Mouse (Mus musculus) heart, postnatal 0 days (tissue): Measurements from ENCODE around the gene Smarce1. TPM values are rescaled to one million over a fixed set of nuclear protein-coding genes. Genes with fewer than 3 reads are reported as not detected.

Source experiments
- ATAC-seq: fragments of 200-750 bp; cut with Nextera tagmentation; 2 replicates; pipeline ENCODE4 v1.8.0; 2017; ENCODE audit warnings: low read depth, moderate number of reproducible peaks, moderate library complexity; ENCODE audit not compliant: insufficient read depth
- DNase-seq: peaks from one replicate; pipeline ENCODE4 v3.0.0-alpha.2; 2016; ENCODE audit warnings: low spot score
- H3K27ac ChIP-seq: fragments of 300-500 bp; sonication (generic); 2 replicates; pipeline ENCODE4 v1.5.1; 2014; ENCODE audit warnings: low read depth, mild to moderate bottlenecking
- H3K27me3 ChIP-seq: fragments of 300-500 bp; sonication (generic); 2 replicates; pipeline ENCODE4 v1.6.1; 2014; ENCODE audit warnings: low read length, mixed read lengths; ENCODE audit not compliant: control insufficient read depth, insufficient read depth
- H3K36me3 ChIP-seq: fragments of 300-500 bp; sonication (generic); replicated peaks from 2 replicates; pipeline ENCODE4 v1.6.1; 2014; ENCODE audit warnings: low read length, mixed read lengths; ENCODE audit not compliant: control insufficient read depth, insufficient read depth
- H3K4me1 ChIP-seq: fragments of 300-500 bp; sonication (generic); 2 replicates; pipeline ENCODE4 v1.6.1; 2014; ENCODE audit warnings: antibody characterized with exemption; ENCODE audit not compliant: control insufficient read depth, insufficient read depth
- H3K4me2 ChIP-seq: fragments of 300-500 bp; sonication (generic); 2 replicates; pipeline ENCODE4 v1.6.1; 2014; ENCODE audit warnings: low read depth, mild to moderate bottlenecking, low read length, moderate library complexity
- H3K4me3 ChIP-seq: fragments of 300-500 bp; sonication (generic); 2 replicates; pipeline ENCODE4 v1.5.1; 2014; ENCODE audit warnings: low read depth, low read length
- H3K9ac ChIP-seq: fragments of 300-500 bp; sonication (generic); replicated peaks from 2 replicates; pipeline ENCODE4 v1.6.1; 2014; ENCODE audit warnings: low read depth, low read length, mixed read lengths
- H3K9me3 ChIP-seq: fragments of 300-500 bp; sonication (generic); replicated peaks from 2 replicates; pipeline ENCODE4 v1.6.1; 2016; ENCODE audit warnings: low read length; ENCODE audit not compliant: control insufficient read depth
- CTCF ChIP-seq: IDR thresholded peaks from 2 replicates; pipeline ENCODE4 v1.5.1; 2016; ENCODE audit warnings: antibody characterized with exemption, control low read depth, low read depth
- EP300 ChIP-seq: IDR thresholded peaks from 2 replicates; pipeline ENCODE4 v1.6.1; 2016; ENCODE audit warnings: antibody characterized with exemption, low read depth
- WGBS: fragments of 180-500 bp; shearing (Covaris S2); extraction: QIAGEN DNeasy Blood & Tissue Kit; methylation state at CpG from one replicate; pipeline ENCODE4 v1.1.7; 2014; 5-methylcytosine and 5-hydroxymethylcytosine counted together
- polyA plus RNA-seq: library from polyadenylated mRNA; unstranded; fragments of >200 nt; fragmentation: Nextera tagmentation; extraction: Ambion mirVana; gene quantifications from 2 replicates; pipeline ENCODE4 v1.2.1, GENCODE M21; 2015
- total RNA-seq: library from RNA; depleted of rRNA; stranded (reverse); fragments of >200 nt; gene quantifications from 2 replicates; pipeline ENCODE4 v1.2.3, GENCODE M21; 2014; ENCODE audit warnings: low replicate concordance

The Smarce1 gene
- total and polyA plus RNA-seq, 2 experiments from 2014 or later: 96.9 to 126 TPM

DNA sequence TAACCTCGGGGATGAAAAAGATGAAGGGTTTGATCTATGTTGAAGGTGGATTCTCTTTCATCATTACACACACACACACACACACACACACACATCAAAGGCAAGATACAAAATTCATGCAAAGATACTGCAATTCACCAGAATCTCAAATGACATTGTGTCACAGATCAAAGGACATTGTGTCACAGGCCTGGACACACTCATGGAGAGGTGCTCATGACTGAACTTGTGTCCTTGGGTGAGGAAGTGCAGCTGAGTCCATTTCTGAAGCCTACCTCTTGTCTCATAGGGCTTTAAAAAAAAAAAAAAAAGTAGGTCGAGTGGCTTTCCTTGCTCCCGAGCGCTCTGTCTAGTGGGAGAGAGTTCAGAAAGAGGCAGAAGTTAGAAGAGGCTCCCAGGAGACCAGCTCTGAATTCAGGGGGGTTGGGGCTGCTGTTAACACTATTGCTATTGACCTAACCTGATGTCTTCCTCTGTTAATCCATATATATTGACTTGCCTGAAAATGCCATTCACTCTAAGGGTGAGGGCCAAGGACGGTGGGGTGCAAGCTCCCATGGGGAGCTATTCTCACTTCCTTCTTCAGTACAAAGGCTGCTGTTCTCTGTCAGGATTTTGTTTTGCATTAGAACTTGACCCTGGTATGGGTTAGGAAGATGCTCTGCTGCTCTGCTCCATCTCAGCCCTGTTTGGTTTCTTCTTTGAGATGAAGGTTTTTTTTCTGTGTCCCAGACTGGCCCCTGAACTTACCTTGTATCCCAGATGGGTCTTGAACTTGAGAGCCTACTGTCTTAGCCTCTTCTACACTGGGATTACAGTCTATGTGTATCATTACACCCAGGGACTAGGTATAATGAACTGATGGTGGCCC, 53.5 kb downstream of the Smarce1 start:
- no peak for TF ChIP-seq CTCF
- ATAC-seq (no peak), DNase-seq (no peak)

DNA sequence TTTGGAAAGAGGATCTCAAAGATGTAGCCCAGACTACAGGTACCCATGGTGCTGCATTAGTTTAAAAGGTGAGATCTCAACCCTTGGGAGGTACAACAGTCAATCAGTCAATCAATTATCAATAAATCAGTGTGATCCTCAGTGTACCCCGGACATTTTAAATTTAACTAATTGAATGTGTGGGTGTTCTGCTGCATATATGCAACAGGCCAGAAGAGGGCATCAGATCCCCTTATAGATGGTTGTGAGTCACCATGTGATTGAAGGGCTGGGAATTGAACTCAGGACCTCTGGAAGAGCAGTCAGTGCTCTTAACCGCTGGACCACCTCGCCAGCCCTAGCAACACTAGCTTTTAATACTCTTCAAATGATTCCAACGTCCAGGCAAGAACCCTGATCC, 58.8 kb downstream of the Smarce1 start:
- no peak for TF ChIP-seq EP300
- no peak for TF ChIP-seq CTCF
- H3K36me3 ChIP-seq: no peaks in the 10 kb centered on the region
- H3K27me3 ChIP-seq: no peaks in the 10 kb centered on the region
- no peak overlapping the region for H3K4me2 ChIP-seq
- H3K4me3 ChIP-seq: no peak overlapping the region
- no peaks in the 10 kb centered on the region for H3K4me1 ChIP-seq
- 78% methylated on average over 4 of the region's 4 CpGs for WGBS
- no peak for DNase-seq
- no peak overlapping the region for H3K27ac ChIP-seq
- no peak overlapping the region for H3K9ac ChIP-seq
- no peak for ATAC-seq
- no peaks in the 10 kb centered on the region for H3K9me3 ChIP-seq

More for the DNA sequence above, 53.5 kb downstream of the Smarce1 start:
- Histone ChIP-seq H3K27me3 (no peaks in the 10 kb centered on the region), H3K4me1 (peaks cover under 1% of the 10 kb centered on the region; the same call in 1 of the 2 replicates), H3K27ac (no peak overlapping the region), H3K36me3 (no peaks in the 10 kb centered on the region), H3K9ac (no peak overlapping the region), H3K4me3 (no peak overlapping the region), H3K9me3 (no peaks in the 10 kb centered on the region), H3K4me2 (no peak overlapping the region)
- WGBS: 52% methylated on average over 5 of the region's 5 CpGs

DNA sequence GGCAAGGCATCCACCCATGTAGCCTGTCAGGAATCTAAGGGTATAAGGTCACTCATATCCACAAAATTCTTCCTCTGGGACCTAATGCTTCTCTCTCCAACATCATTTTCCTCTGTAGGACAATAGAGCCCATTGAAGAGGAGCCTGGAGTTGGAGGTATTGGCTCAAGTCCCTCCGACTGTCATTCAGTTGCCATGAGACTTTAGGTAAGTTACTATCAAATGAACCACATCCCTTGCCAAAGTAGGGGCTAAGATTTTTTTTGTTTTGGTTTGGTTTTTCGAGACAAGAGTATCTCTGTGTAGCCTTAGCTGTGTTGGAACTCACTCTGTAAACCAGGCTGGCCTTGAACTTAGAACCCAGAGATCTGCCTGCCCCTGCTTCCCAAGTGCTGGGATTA, 59.4 kb downstream of the Smarce1 start:
- Histone ChIP-seq H3K9me3 (no peaks in the 10 kb centered on the region), H3K27ac (no peak overlapping the region; the same call in 1 of the 2 replicates), H3K9ac (no peak overlapping the region), H3K27me3 (no peaks in the 10 kb centered on the region), H3K4me3 (no peak overlapping the region), H3K4me1 (no peaks in the 10 kb centered on the region), H3K36me3 (no peaks in the 10 kb centered on the region), H3K4me2 (no peak overlapping the region)
- DNase-seq (no peak), ATAC-seq (no peak)
- WGBS: 50% methylated on average over 2 of the region's 2 CpGs
- no peak for TF ChIP-seq CTCF
- TF ChIP-seq EP300: no peak

DNA sequence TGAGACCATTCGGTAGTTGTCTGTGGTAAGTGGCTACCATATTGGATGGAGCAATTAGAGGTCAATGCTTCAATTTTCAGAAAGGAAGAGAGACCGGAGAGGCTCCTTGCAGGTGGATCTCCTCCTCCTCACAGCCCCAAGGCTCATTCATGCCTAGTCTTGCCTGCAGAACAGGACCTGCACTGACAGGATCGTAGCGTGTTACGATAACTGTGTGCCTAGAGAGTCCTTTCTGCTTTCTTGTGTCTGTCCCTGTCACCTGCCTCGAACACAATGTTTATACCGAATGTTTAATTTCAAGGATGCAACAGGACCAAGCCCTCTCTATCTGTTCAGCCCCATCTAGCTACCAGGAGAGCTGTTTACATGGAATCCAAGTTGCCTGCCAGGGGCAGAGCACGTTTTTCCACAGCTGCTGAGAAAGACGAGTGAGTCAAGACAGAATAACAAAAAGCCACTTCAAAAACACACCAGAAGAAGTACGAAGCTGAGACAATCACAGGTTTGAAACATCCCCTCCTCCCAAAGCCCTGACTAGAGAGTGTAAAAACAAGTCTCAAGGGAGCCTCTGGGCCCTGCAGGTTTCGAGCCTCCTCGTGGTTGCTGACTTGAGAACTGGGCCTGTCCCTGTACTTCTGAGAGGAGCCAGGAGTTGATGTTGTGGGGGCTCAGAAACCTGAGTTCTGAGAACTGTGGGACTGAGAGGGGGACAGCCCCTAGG, 60.1 kb downstream of the Smarce1 start:
- Histone ChIP-seq H3K9ac (no peak overlapping the region), H3K27ac (no peak overlapping the region; the same call in 1 of the 2 replicates), H3K36me3 (no peaks in the 10 kb centered on the region), H3K4me1 (no peaks in the 10 kb centered on the region), H3K9me3 (no peaks in the 10 kb centered on the region), H3K27me3 (no peaks in the 10 kb centered on the region), H3K4me3 (no peak overlapping the region), H3K4me2 (no peak overlapping the region)
- TF ChIP-seq CTCF: no peak
- 67% methylated on average over 12 of the region's 12 CpGs for WGBS
- no peak for DNase-seq
- ATAC-seq: no peak

DNA sequence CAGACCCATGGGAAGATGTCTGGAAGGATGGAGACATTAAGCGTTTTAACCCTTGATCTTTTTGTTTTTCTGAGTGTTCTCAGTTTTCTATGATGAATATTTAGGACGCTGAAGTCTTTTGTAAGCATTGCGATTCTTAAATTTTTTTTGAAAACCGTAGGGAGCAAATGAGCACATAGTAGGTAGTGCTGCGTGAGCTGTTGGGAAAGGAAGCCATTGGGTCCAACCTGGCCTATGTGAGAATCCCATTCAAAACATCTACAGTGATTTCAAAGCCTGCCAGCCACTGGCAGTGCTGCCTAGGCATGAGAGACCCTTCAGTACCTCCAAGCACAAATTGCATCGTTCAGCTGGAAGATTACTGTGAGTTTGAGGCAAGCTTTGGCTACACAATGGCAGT, 60.8 kb downstream of the Smarce1 start:
- H3K27me3 ChIP-seq: no peaks in the 10 kb centered on the region
- H3K4me2 ChIP-seq: no peak overlapping the region
- WGBS: 86% methylated on average over 6 of the region's 6 CpGs
- no peak overlapping the region for H3K4me3 ChIP-seq
- H3K36me3 ChIP-seq: no peaks in the 10 kb centered on the region
- ATAC-seq (no peak), DNase-seq (no peak)
- TF ChIP-seq CTCF: no peak
- TF ChIP-seq EP300: no peak
- H3K9me3 ChIP-seq: no peaks in the 10 kb centered on the region
- no peak overlapping the region for H3K27ac ChIP-seq
- H3K9ac ChIP-seq: no peak overlapping the region
- H3K4me1 ChIP-seq: no peaks in the 10 kb centered on the region
